Mouse (Mus musculus) kidney, embryonic 15.5 days (tissue): Measurements from ENCODE around the gene Olfr560. TPM values are rescaled to one million over a fixed set of nuclear protein-coding genes. Genes with fewer than 3 reads are reported as not detected.

Experiments used
- ATAC-seq: fragments of 200-750 bp; cut with Nextera tagmentation; replicated peaks from 2 replicates; pipeline ENCODE4 v1.8.0; 2017; ENCODE audit warnings: moderate TSS enrichment; ENCODE audit not compliant: low FRiP score
- H3K27ac ChIP-seq: fragments of 300-500 bp; sonication (generic); 2 replicates; pipeline ENCODE4 v1.5.1; 2015; ENCODE audit warnings: mild to moderate bottlenecking, inconsistent platforms
- H3K27me3 ChIP-seq: fragments of 300-500 bp; sonication (generic); 2 replicates; pipeline ENCODE4 v1.6.1; 2015; ENCODE audit warnings: inconsistent platforms
- H3K36me3 ChIP-seq: fragments of 300-500 bp; sonication (generic); 2 replicates; pipeline ENCODE4 v1.6.1; 2015; ENCODE audit warnings: inconsistent platforms
- H3K4me1 ChIP-seq: fragments of 300-500 bp; sonication (generic); 2 replicates; pipeline ENCODE4 v1.6.1; 2015; ENCODE audit warnings: inconsistent platforms
- H3K4me2 ChIP-seq: fragments of 300-500 bp; sonication (generic); 2 replicates; pipeline ENCODE4 v1.6.1; 2015; ENCODE audit warnings: moderate library complexity, mild to moderate bottlenecking, inconsistent platforms
- H3K4me3 ChIP-seq: fragments of 300-500 bp; sonication (generic); replicated peaks from 2 replicates; pipeline ENCODE4 v1.5.1; 2015; ENCODE audit warnings: mild to moderate bottlenecking, inconsistent platforms
- H3K9ac ChIP-seq: fragments of 300-500 bp; sonication (generic); 2 replicates; pipeline ENCODE4 v1.6.1; 2015; ENCODE audit warnings: mild to moderate bottlenecking, inconsistent platforms
- H3K9me3 ChIP-seq: fragments of 300-500 bp; sonication (generic); replicated peaks from 2 replicates; pipeline ENCODE4 v1.6.1; 2016; ENCODE audit warnings: inconsistent platforms
- WGBS: fragments of 180-500 bp; shearing (Covaris S2); methylation state at CpG from one replicate; pipeline ENCODE4 v1.1.7; 2015; ENCODE audit warnings: mixed read lengths; 5-methylcytosine and 5-hydroxymethylcytosine counted together
- polyA plus RNA-seq: library from polyadenylated mRNA; unstranded; fragments of >200 nt; fragmentation: Nextera tagmentation; extraction: Ambion mirVana; gene quantifications from 2 replicates; pipeline ENCODE4 v1.2.1, GENCODE M21; 2015

The Olfr560 gene
- not detected in 2 replicates for polyA plus RNA-seq

- H3K4me1 ChIP-seq: no peaks in the 10 kb centered on the region
- no peak for ATAC-seq
- WGBS: 82% methylated on average over 4 of the region's 4 CpGs
- no peaks in the 10 kb centered on the region for H3K27me3 ChIP-seq
- no peak within 1 kb of the TSS for H3K9ac ChIP-seq
- no peaks in the 10 kb centered on the region for H3K36me3 ChIP-seq
- no peak within 1 kb of the TSS for H3K4me2 ChIP-seq
- H3K9me3 ChIP-seq: no peaks in the 10 kb centered on the region
- no peak within 1 kb of the TSS for H3K27ac ChIP-seq
- H3K4me3 ChIP-seq: no peak within 1 kb of the TSS
Measured at GRCm38 (mm10) chr7:102759266-102759665, at the start of gene Olfr560, which contains the start of gene Olfr78. TSS of gene Olfr560 (minus strand) at chr7:102759366. TSS of gene Olfr78 (minus strand) at chr7:102759471.

GRCm38 (mm10) chr7:102803180-102803579 is 44.0 kb upstream of the Olfr560 start, which contains the start of gene Olfr564:
TSS of gene Olfr564 (plus strand) at chr7:102803480.
- no peak within 1 kb of the TSS for H3K4me3 ChIP-seq
- H3K4me2 ChIP-seq: no peak within 1 kb of the TSS
- ATAC-seq: no peak
- H3K4me1 ChIP-seq: no peaks in the 10 kb centered on the region
- no peaks in the 10 kb centered on the region for H3K9me3 ChIP-seq
- H3K27me3 ChIP-seq: no peaks in the 10 kb centered on the region
- no peaks in the 10 kb centered on the region for H3K36me3 ChIP-seq
- H3K9ac ChIP-seq: no peak within 1 kb of the TSS
- no peak within 1 kb of the TSS for H3K27ac ChIP-seq

GRCm38 (mm10) chr7:102770921-102771320 is 11.8 kb upstream of the Olfr560 start, which contains the start of gene Olfr561:
TSS of gene Olfr561 (plus strand) at chr7:102771221.
- Histone ChIP-seq H3K9me3 (no peaks in the 10 kb centered on the region), H3K4me1 (no peaks in the 10 kb centered on the region), H3K27ac (no peak within 1 kb of the TSS), H3K4me2 (no peak within 1 kb of the TSS), H3K9ac (no peak within 1 kb of the TSS), H3K4me3 (no peak within 1 kb of the TSS), H3K36me3 (no peaks in the 10 kb centered on the region), H3K27me3 (no peaks in the 10 kb centered on the region)
- ATAC-seq: no peak
- 68% methylated on average over 2 of the region's 2 CpGs for WGBS

GRCm38 (mm10) chr7:102752086-102752485 is 7.1 kb downstream of the Olfr560 start:
- no peaks in the 10 kb centered on the region for H3K9me3 ChIP-seq
- no peak for ATAC-seq
- no peaks in the 10 kb centered on the region for H3K36me3 ChIP-seq
- H3K4me1 ChIP-seq: no peaks in the 10 kb centered on the region
- no peak overlapping the region for H3K9ac ChIP-seq
- WGBS: 27% methylated on average over 1 of the region's 1 CpGs
- H3K4me2 ChIP-seq: no peak overlapping the region
- no peaks in the 10 kb centered on the region for H3K27me3 ChIP-seq
- no peak overlapping the region for H3K4me3 ChIP-seq
- H3K27ac ChIP-seq: no peak overlapping the region

- Histone ChIP-seq H3K4me2 (no peak overlapping the region), H3K4me1 (no peaks in the 10 kb centered on the region), H3K36me3 (no peaks in the 10 kb centered on the region), H3K9me3 (no peaks in the 10 kb centered on the region), H3K9ac (no peak overlapping the region), H3K27ac (no peak overlapping the region), H3K4me3 (no peak overlapping the region), H3K27me3 (no peaks in the 10 kb centered on the region)
- WGBS: 34% methylated on average over 2 of the region's 2 CpGs
- ATAC-seq: no peak
Measured at GRCm38 (mm10) chr7:102737705-102738104, 21.5 kb downstream of the Olfr560 start.

GRCm38 (mm10) chr7:102733793-102734192 is 25.4 kb downstream of the Olfr560 start:
- Histone ChIP-seq H3K36me3 (no peaks in the 10 kb centered on the region), H3K4me1 (no peaks in the 10 kb centered on the region), H3K9me3 (no peaks in the 10 kb centered on the region), H3K9ac (no peak overlapping the region), H3K4me3 (no peak overlapping the region), H3K27ac (no peak overlapping the region), H3K27me3 (no peaks in the 10 kb centered on the region), H3K4me2 (no peak overlapping the region)
- 0 out of 2 replicates have a peak, but pooled peaks have one; percentile 9 for ATAC-seq
- WGBS: 29% methylated on average over 1 of the region's 1 CpGs

- H3K27me3 ChIP-seq: no peaks in the 10 kb centered on the region
- H3K9ac ChIP-seq: no peak within 1 kb of the TSS
- H3K4me2 ChIP-seq: no peak within 1 kb of the TSS
- H3K36me3 ChIP-seq: no peaks in the 10 kb centered on the region
- ATAC-seq: no peak
- no peaks in the 10 kb centered on the region for H3K4me1 ChIP-seq
- H3K4me3 ChIP-seq: no peak within 1 kb of the TSS
- H3K9me3 ChIP-seq: no peaks in the 10 kb centered on the region
- no peak within 1 kb of the TSS for H3K27ac ChIP-seq
Measured at GRCm38 (mm10) chr7:102727391-102727790, 31.8 kb downstream of the Olfr560 start, which contains the start of gene Olfr559. TSS of gene Olfr559 (minus strand) at chr7:102727491.

- no peaks in the 10 kb centered on the region for H3K36me3 ChIP-seq
- no peaks in the 10 kb centered on the region for H3K9me3 ChIP-seq
- no peak for ATAC-seq
- no peaks in the 10 kb centered on the region for H3K27me3 ChIP-seq
- 48% methylated on average over 1 of the region's 1 CpGs for WGBS
- H3K4me2 ChIP-seq: no peak within 1 kb of the TSS
- H3K4me3 ChIP-seq: no peak within 1 kb of the TSS
- H3K27ac ChIP-seq: no peak within 1 kb of the TSS
- no peaks in the 10 kb centered on the region for H3K4me1 ChIP-seq
- no peak within 1 kb of the TSS for H3K9ac ChIP-seq
Measured at GRCm38 (mm10) chr7:102718970-102719369, 40.2 kb downstream of the Olfr560 start, which contains the start of gene Olfr33. TSS of gene Olfr33 (minus strand) at chr7:102719070.

GRCm38 (mm10) chr7:102701915-102702314 is 57.3 kb downstream of the Olfr560 start, which contains the start of gene Olfr558:
TSS of gene Olfr558 (plus strand) at chr7:102702215.
- Histone ChIP-seq H3K27ac (no peak within 1 kb of the TSS), H3K4me2 (no peak within 1 kb of the TSS), H3K9ac (no peak within 1 kb of the TSS), H3K4me1 (no peaks in the 10 kb centered on the region), H3K9me3 (no peaks in the 10 kb centered on the region), H3K4me3 (no peak within 1 kb of the TSS), H3K36me3 (no peaks in the 10 kb centered on the region), H3K27me3 (no peaks in the 10 kb centered on the region)
- ATAC-seq: no peak

Other genes starting within 250 kb of the Olfr560 start
- gene Olfr547, start 224.6 kb downstream of the Olfr560 start, polyA plus RNA-seq: not detected in 2 replicates
- gene Olfr548-ps1, start 218.5 kb downstream of the Olfr560 start, polyA plus RNA-seq: not detected in 2 replicates
- gene Olfr549, start 209.5 kb downstream of the Olfr560 start, polyA plus RNA-seq: not detected in 2 replicates
- gene Trim21, start 193.9 kb downstream of the Olfr560 start, polyA plus RNA-seq: 0.17 and 0.44 TPM in 2 replicates
- gene Olfr550, start 187.9 kb downstream of the Olfr560 start, polyA plus RNA-seq: not detected in 2 replicates
- gene Olfr551, start 167.5 kb downstream of the Olfr560 start, polyA plus RNA-seq: not detected in 2 replicates
- not detected in 2 replicates for gene Olfr552, start 161.6 kb downstream of the Olfr560 start, polyA plus RNA-seq
- not detected in 2 replicates for gene Olfr553, start 141.1 kb downstream of the Olfr560 start, polyA plus RNA-seq
- gene Olfr554, start 120.9 kb downstream of the Olfr560 start, polyA plus RNA-seq: not detected in 2 replicates
- gene Olfr555, start 100.5 kb downstream of the Olfr560 start, polyA plus RNA-seq: not detected in 2 replicates
- not detected in 2 replicates for gene Olfr556, start 94.5 kb downstream of the Olfr560 start, polyA plus RNA-seq
- gene Trim68, start 72.0 kb downstream of the Olfr560 start, polyA plus RNA-seq: 13.0 and 15.5 TPM in 2 replicates
- gene Olfr557, start 63.5 kb downstream of the Olfr560 start, polyA plus RNA-seq: not detected in 2 replicates
- gene Olfr558, start 57.2 kb downstream of the Olfr560 start, polyA plus RNA-seq: 0.78 and 0.81 TPM in 2 replicates
- not detected in 2 replicates for gene Olfr33, start 40.3 kb downstream of the Olfr560 start, polyA plus RNA-seq
- not detected in 2 replicates for gene Olfr559, start 31.9 kb downstream of the Olfr560 start, polyA plus RNA-seq
- 0.27 and 0.48 TPM in 2 replicates for gene Olfr78, start 105 bp upstream of the Olfr560 start, polyA plus RNA-seq
- gene Olfr561, start 11.9 kb upstream of the Olfr560 start, polyA plus RNA-seq: not detected in 2 replicates
- not detected in 2 replicates for gene Olfr564, start 44.1 kb upstream of the Olfr560 start, polyA plus RNA-seq
- gene Olfr566, start 99.4 kb upstream of the Olfr560 start, polyA plus RNA-seq: not detected in 2 replicates
- gene Olfr568, start 117.8 kb upstream of the Olfr560 start, polyA plus RNA-seq: not detected in 2 replicates
- gene Olfr569, start 131.5 kb upstream of the Olfr560 start, polyA plus RNA-seq: not detected in 2 replicates
- not detected in 2 replicates for gene Olfr570, start 135.2 kb upstream of the Olfr560 start, polyA plus RNA-seq
- gene Olfr571, start 158.2 kb upstream of the Olfr560 start, polyA plus RNA-seq: not detected in 2 replicates
- not detected in 2 replicates for gene Olfr572, start 165.0 kb upstream of the Olfr560 start, polyA plus RNA-seq
- not detected in 2 replicates for gene Olfr573-ps1, start 183.2 kb upstream of the Olfr560 start, polyA plus RNA-seq
- not detected in 2 replicates for gene Olfr574, start 189.1 kb upstream of the Olfr560 start, polyA plus RNA-seq
- gene Olfr575, start 199.4 kb upstream of the Olfr560 start, polyA plus RNA-seq: not detected in 2 replicates
- gene Olfr576, start 203.3 kb upstream of the Olfr560 start, polyA plus RNA-seq: not detected in 2 replicates
- gene Olfr577, start 216.6 kb upstream of the Olfr560 start, polyA plus RNA-seq: not detected in 2 replicates
- not detected in 2 replicates for gene Olfr578, start 230.0 kb upstream of the Olfr560 start, polyA plus RNA-seq